Mouse (Mus musculus) E14TG2a.4 (cell line): ENCODE data around the gene Xaf1.

Experiments
- CTCF ChIP-seq: conservative IDR thresholded peaks from 2 replicates; pipeline ENCODE4 v1.5.1; 2014; ENCODE audit warnings: low read length
- POU5F1 ChIP-seq: IDR thresholded peaks from 2 replicates; pipeline ENCODE4 v1.6.1; 2014; ENCODE audit warnings: low read length, borderline replicate concordance

- TF ChIP-seq CTCF (no peak), POU5F1 (no peak)
These were observed 15.4 kb upstream of the Xaf1 start for GRCm38 (mm10) chr11:72285971-72286480.
